Mouse (Mus musculus): ENCODE measurements at regions not wholly inside any gene's neighbourhood (a gene's known extent, or its start where the extent isn't known, plus 50 kb on each side); places are given as distances from the start of the nearest gene placed in this dataset.

DNA sequence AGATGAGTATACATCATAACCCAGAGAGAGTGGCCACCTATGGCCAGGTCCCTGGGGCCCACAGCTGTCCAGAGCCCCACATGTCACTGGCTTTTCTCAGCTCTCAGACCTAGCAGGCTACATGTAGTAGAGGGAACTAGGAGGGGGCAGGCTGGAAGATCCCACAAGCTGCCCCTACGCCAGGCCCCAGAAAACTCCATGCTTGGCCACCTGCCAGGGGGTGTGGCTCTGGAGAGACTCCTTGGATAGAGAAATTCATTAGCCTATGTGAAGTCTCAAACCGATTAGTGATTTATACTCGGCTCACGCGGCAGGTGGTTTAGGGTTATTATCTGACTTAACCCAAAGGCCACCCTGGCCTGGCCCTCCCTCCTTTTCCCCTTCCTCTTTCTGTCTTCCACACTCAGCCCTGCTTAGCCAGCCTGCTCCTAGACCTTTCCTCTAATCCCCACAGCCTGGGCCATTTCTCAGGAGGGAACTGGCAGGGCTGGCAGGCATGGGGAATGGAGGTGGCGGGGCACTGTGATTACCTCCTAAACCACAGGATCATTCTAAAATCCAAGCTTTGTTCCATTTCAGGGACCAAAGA is 77.7 kb downstream of the Efnb1 start:
- peak; percentile 25 for DNase-seq

DNA sequence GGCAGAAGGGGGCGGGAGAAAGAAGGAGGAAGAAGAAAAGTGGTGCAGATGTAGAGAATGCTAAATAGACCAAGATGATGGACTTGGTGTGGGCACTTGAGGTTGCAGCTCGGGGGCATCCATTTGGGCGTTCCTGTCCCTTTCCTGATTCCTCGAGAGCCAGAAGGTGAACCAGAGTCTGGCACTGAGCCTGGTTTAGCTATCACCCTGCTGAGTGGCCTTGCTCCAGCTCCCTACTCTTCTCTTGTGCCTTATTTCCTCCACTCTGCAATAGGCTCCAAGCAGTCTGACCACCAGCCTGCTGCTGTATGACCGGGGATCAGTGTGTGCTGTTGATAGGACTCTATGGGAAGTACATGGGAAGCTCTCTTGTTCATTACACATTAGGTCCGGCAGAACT is 68.1 kb downstream of the Efnb1 start:
- DNase-seq, result no peak

DNA sequence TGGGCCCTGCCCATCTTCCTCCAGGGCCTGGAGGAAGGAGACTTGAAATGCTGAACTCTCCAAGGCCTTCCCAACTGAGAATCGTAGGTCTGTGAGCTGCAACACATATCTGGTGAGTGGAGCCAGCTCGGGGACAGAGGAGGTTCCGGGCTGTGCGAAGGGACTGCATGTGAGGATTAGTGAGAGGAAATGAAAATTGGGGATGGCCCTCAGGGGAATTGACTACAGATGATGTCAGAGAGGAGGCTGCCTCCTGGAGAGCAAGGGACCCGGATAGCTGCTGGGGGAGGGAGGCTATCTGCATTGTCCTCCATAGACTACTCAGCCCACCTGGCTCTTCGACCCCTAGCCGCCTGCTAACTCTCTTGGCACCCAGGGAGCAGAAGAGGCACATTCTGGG is 65.2 kb downstream of the Efnb1 start:
- no peak for DNase-seq

DNA sequence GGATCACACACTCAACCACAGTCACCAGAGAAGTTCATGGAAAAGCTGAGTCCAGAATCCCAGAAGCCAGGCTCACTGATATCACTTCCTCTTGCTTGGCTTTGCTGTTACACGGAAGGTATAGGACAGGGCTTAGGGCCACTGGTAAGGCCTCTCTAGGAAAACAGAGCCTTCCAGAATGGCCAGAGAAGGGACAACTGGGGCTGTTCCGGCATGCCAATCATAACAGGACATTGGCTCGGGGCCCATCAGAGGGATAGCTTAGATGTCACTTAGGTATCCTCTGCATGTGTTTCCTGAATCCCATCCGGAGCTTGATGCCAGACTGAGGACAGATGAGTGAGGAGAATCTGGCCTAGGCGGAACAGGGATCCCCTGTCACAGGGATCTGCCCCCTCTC is 63.7 kb downstream of the Efnb1 start:
- DNase-seq, result no peak

DNA sequence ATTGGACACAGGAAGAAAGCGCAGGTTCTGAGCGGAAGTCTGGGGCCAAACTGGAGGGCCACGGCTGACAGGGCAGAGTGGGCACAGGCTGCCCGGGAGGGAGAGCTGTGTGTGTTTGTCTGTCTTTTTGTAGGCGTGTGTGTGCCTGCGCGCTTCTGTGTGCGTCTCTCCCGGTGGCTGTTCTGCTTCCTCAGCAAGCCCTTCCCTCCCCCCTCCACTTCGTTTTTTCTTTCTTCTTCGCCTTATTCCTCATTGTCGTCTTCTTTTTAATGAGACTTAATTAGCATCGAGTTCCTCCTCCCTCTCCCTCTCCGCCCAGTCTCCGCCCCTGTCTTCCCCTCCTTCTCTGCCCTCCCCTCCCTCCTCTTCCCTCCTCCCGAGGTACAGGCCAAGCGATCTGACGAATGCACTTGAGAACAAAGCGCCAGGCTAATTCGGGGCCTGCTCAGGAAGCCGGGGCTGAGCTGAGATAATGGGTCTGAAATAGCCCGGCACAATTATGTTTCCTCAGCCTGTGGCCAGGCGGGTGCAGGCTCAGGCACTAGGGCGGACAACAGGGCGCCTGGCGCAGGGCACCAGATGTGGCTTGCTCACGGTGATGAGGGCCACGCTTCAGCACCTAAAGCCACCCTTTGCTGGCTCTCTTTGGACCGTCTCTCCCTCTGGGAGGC is 63.2 kb downstream of the Efnb1 start:
- peak; percentile 58 for DNase-seq
